Mouse (Mus musculus): ENCODE measurements around the gene Ptar1. TPM values are rescaled to one million over a fixed set of nuclear protein-coding genes. Genes with fewer than 3 reads are reported as not detected.

The Ptar1 gene
- polyA plus RNA-seq, 1 experiment, result 1.6 TPM

DNA sequence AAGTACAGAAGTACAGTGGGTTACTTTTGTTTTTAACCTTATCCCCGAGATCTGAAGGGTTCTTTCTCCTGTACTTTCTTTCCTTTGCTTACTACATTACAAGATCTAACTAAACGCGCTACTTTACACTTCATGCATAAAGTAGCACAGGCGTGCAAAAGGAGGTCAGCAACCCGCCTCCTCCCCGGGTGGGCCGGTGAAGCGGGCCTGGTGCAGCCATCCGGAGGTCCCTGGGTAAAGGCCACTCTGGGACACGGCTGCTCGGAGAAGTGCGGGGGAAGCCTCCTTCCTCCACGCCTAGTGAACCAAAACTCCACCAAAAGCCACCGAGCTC lies 300 bp upstream of the Ptar1 start:
- peak overlapping the region; percentile 91 for H3ac ChIP-seq (ENCODE audit: control insufficient read depth, insufficient read length, low read depth)
- peaks cover 47% of the 10 kb centered on the region for H3K79me2 ChIP-seq (ENCODE audit: control insufficient read depth, insufficient read depth)
- H3K4me3 ChIP-seq (ENCODE audit: insufficient read depth, poor library complexity, severe bottlenecking), result peak overlapping the region; percentile 69
- peaks cover 32% of the 10 kb centered on the region for H3K79me3 ChIP-seq (ENCODE audit: low read depth)
- H3K36me3 ChIP-seq (ENCODE audit: control insufficient read depth, insufficient read depth), result no peaks in the 10 kb centered on the region
- no peaks in the 10 kb centered on the region for H3K27me3 ChIP-seq (ENCODE audit: control insufficient read depth, insufficient read depth, insufficient read length)
- TF ChIP-seq FOSL1 (IDR thresholded peaks at IDR 0.05; ENCODE audit: insufficient read depth, low read length, poor library complexity, severe bottlenecking) (no peak), MYOG (IDR thresholded peaks at IDR 0.05; ENCODE audit: control insufficient read depth, extremely low read depth, insufficient read length) (no peak), CEBPB (IDR thresholded peaks at IDR 0.05; ENCODE audit: low read depth) (no peak), USF1 (IDR thresholded peaks at IDR 0.05; ENCODE audit: low read depth) (no peak), MYOD1 (IDR thresholded peaks at IDR 0.05; ENCODE audit: control insufficient read depth, insufficient read length, low read depth) (no peak), MAX (IDR thresholded peaks at IDR 0.05) (no peak), CTCF (IDR thresholded peaks at IDR 0.05; ENCODE audit: control insufficient read depth, insufficient read depth, insufficient read length) (no peak)

DNA sequence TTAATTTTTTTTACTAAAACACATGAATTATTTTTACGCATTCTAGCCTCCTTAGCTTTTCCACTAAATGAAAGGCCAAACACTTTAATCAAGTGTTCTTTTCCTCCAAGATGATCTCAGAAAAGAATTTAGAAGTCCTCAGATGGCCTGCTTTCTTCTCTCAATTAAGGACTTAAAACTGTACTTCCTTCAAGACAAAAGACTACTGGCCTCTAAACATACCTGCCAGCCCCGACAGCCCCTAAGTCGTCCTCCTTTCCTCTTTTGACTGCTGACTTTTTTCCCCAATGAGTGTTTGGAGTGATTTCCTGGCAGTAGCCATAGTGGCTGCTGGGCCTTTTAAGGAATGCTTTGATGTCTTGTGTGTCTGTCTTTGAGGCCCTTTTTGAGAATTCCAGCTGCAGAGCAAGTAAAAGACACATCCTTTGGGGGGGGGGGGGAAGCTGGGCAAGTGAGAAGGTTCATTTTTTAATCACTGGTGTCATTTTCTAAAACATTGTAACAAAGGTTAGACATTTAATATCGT lies 1.3 kb downstream of the Ptar1 start:
- Histone ChIP-seq H3K79me3 (ENCODE audit: low read depth) (peaks cover 42% of the 10 kb centered on the region), H3K36me3 (ENCODE audit: control insufficient read depth, insufficient read depth) (no peaks in the 10 kb centered on the region), H3K27me3 (ENCODE audit: control insufficient read depth, insufficient read depth, insufficient read length) (no peaks in the 10 kb centered on the region)

DNA sequence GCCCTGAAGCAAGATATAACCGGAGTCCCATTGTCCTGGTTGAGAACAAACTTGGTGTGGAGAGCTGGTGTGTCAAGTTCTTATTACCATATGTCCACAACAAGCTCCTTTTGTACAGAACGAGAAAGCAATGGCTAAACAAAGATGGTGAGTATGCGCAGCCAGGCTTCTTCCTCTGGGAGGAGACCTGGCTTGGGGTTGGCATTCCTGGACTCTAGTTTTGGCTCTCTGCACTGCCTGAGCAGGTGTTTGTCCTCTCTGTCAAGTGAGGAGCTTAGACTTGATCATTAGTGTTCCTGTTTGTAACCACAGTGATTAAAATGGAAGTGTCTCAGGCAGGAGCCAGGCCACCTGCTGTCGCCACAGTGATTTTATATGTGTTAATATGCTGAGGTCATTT lies 7.1 kb downstream of the Ptar1 start:
- TF ChIP-seq CTCF (IDR thresholded peaks at IDR 0.05; ENCODE audit: control insufficient read depth, insufficient read depth, insufficient read length) (no peak), CEBPB (IDR thresholded peaks at IDR 0.05; ENCODE audit: low read depth) (no peak), MYOD1 (IDR thresholded peaks at IDR 0.05; ENCODE audit: control insufficient read depth, insufficient read length, low read depth) (no peak), FOSL1 (IDR thresholded peaks at IDR 0.05; ENCODE audit: insufficient read depth, low read length, poor library complexity, severe bottlenecking) (no peak), MYOG (IDR thresholded peaks at IDR 0.05; ENCODE audit: control insufficient read depth, extremely low read depth, insufficient read length) (no peak), USF1 (IDR thresholded peaks at IDR 0.05; ENCODE audit: low read depth) (no peak)
- H3K36me3 ChIP-seq (ENCODE audit: control insufficient read depth, insufficient read depth), result peaks cover 16% of the 10 kb centered on the region
- no peak overlapping the region for H3ac ChIP-seq (ENCODE audit: control insufficient read depth, insufficient read length, low read depth)
- no peaks in the 10 kb centered on the region for H3K27me3 ChIP-seq (ENCODE audit: control insufficient read depth, insufficient read depth, insufficient read length)
- H3K4me3 ChIP-seq (ENCODE audit: insufficient read depth, poor library complexity, severe bottlenecking), result no peak overlapping the region
- H3K79me2 ChIP-seq (ENCODE audit: control insufficient read depth, insufficient read depth), result peaks cover 47% of the 10 kb centered on the region
- peaks cover 35% of the 10 kb centered on the region for H3K79me3 ChIP-seq (ENCODE audit: low read depth)

More for the DNA sequence above, 1.3 kb downstream of the Ptar1 start:
- Histone ChIP-seq H3K79me2 (ENCODE audit: control insufficient read depth, insufficient read depth) (peaks cover 60% of the 10 kb centered on the region), H3K4me3 (ENCODE audit: insufficient read depth, poor library complexity, severe bottlenecking) (peak overlapping the region; percentile 69), H3ac (ENCODE audit: control insufficient read depth, insufficient read length, low read depth) (peak overlapping the region; percentile 12)
- no peak for TF ChIP-seq MYOD1 (IDR thresholded peaks at IDR 0.05; ENCODE audit: control insufficient read depth, insufficient read length, low read depth)

DNA sequence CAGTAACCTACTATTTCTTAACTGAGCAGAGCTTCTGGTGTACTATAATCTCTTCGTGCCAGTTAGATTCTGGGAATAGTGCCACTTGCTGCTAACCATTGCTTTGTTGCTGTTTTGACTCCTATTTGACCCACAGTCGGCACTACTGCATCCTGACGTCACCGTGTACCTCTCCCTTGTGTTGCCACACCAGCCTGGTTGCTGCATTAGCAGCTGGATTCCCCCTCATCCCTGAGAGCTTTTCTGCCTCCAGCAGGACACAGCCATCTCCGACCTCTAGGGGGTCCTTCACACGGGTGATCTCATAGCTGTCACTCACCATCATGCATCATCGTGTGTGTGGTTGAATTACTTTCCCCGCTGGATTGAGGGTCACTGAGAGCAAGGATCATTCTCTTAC lies 10.6 kb downstream of the Ptar1 start:
- Histone ChIP-seq H3K79me3 (ENCODE audit: low read depth) (peaks cover 12% of the 10 kb centered on the region), H3K4me3 (ENCODE audit: insufficient read depth, poor library complexity, severe bottlenecking) (no peak overlapping the region), H3K79me2 (ENCODE audit: control insufficient read depth, insufficient read depth) (peaks cover 24% of the 10 kb centered on the region), H3ac (ENCODE audit: control insufficient read depth, insufficient read length, low read depth) (no peak overlapping the region), H3K27me3 (ENCODE audit: control insufficient read depth, insufficient read depth, insufficient read length) (no peaks in the 10 kb centered on the region), H3K36me3 (ENCODE audit: control insufficient read depth, insufficient read depth) (peaks cover 26% of the 10 kb centered on the region)
- TF ChIP-seq CEBPB (IDR thresholded peaks at IDR 0.05; ENCODE audit: low read depth), result no peak

DNA sequence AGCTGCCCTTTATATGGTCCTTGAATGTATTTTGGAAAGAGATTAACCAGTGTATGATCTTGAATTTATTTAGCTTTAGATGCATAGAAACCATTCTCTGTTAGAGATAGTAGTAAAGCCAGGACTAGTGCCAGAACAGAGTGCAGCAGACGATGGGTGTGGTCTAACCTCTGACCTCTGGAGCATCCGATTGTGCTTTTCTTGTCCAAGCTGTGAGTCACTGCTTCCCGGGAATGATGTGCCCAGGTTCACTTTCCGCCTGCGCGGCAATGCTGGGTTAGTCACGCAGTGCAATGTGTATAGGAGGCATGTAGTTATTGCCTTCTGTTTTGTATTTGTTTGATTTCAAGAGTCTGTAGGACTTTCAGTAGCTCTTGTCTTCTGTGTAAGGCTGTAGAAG lies 11.1 kb downstream of the Ptar1 start:
- H3ac ChIP-seq (ENCODE audit: control insufficient read depth, insufficient read length, low read depth), result no peak overlapping the region
- H3K79me3 ChIP-seq (ENCODE audit: low read depth), result peaks cover 8% of the 10 kb centered on the region
- H3K79me2 ChIP-seq (ENCODE audit: control insufficient read depth, insufficient read depth), result peaks cover 21% of the 10 kb centered on the region
- H3K27me3 ChIP-seq (ENCODE audit: control insufficient read depth, insufficient read depth, insufficient read length), result no peaks in the 10 kb centered on the region
- H3K36me3 ChIP-seq (ENCODE audit: control insufficient read depth, insufficient read depth), result peaks cover 26% of the 10 kb centered on the region
- no peak overlapping the region for H3K4me3 ChIP-seq (ENCODE audit: insufficient read depth, poor library complexity, severe bottlenecking)
- TF ChIP-seq FOSL1 (IDR thresholded peaks at IDR 0.05; ENCODE audit: insufficient read depth, low read length, poor library complexity, severe bottlenecking) (no peak), CTCF (IDR thresholded peaks at IDR 0.05; ENCODE audit: control insufficient read depth, insufficient read depth, insufficient read length) (no peak), CEBPB (IDR thresholded peaks at IDR 0.05; ENCODE audit: low read depth) (no peak), MAX (IDR thresholded peaks at IDR 0.05) (no peak), MYOG (IDR thresholded peaks at IDR 0.05; ENCODE audit: control insufficient read depth, extremely low read depth, insufficient read length) (no peak), USF1 (IDR thresholded peaks at IDR 0.05; ENCODE audit: low read depth) (no peak), MYOD1 (IDR thresholded peaks at IDR 0.05; ENCODE audit: control insufficient read depth, insufficient read length, low read depth) (no peak)

DNA sequence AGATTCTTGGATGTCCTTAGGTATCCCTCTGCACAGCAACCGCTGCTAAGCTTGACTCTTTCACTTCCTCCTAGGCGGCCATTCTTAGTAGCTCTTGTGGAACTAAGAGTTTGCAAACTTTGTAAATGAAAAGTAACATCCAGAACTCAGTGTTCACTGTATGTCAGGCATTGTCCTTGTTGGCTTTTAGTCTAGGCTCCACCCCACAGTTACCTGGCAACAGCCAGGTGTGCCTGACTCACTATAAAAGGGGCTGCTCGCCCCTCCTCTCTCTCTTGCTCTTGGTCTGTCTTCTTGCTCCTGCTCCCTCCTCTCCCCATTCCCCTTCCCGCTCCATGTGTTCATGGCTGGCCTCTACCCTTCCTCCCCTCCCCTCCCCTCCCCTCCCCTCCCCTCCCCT lies 11.9 kb downstream of the Ptar1 start:
- TF ChIP-seq MAX (IDR thresholded peaks at IDR 0.05) (no peak), MYOG (IDR thresholded peaks at IDR 0.05; ENCODE audit: control insufficient read depth, extremely low read depth, insufficient read length) (no peak), USF1 (IDR thresholded peaks at IDR 0.05; ENCODE audit: low read depth) (no peak), FOSL1 (IDR thresholded peaks at IDR 0.05; ENCODE audit: insufficient read depth, low read length, poor library complexity, severe bottlenecking) (no peak), CTCF (IDR thresholded peaks at IDR 0.05; ENCODE audit: control insufficient read depth, insufficient read depth, insufficient read length) (no peak), CEBPB (IDR thresholded peaks at IDR 0.05; ENCODE audit: low read depth) (no peak), MYOD1 (IDR thresholded peaks at IDR 0.05; ENCODE audit: control insufficient read depth, insufficient read length, low read depth) (no peak)
- peaks cover 26% of the 10 kb centered on the region for H3K36me3 ChIP-seq (ENCODE audit: control insufficient read depth, insufficient read depth)

More for the DNA sequence above, 11.9 kb downstream of the Ptar1 start:
- Histone ChIP-seq H3K27me3 (ENCODE audit: control insufficient read depth, insufficient read depth, insufficient read length) (no peaks in the 10 kb centered on the region), H3K4me3 (ENCODE audit: insufficient read depth, poor library complexity, severe bottlenecking) (no peak overlapping the region), H3K79me2 (ENCODE audit: control insufficient read depth, insufficient read depth) (peaks cover 14% of the 10 kb centered on the region), H3ac (ENCODE audit: control insufficient read depth, insufficient read length, low read depth) (no peak overlapping the region), H3K79me3 (ENCODE audit: low read depth) (peaks cover 6% of the 10 kb centered on the region)
